8 mouse cellular contexts compared by ENCODE assay signal in the genomic region with DNA sequence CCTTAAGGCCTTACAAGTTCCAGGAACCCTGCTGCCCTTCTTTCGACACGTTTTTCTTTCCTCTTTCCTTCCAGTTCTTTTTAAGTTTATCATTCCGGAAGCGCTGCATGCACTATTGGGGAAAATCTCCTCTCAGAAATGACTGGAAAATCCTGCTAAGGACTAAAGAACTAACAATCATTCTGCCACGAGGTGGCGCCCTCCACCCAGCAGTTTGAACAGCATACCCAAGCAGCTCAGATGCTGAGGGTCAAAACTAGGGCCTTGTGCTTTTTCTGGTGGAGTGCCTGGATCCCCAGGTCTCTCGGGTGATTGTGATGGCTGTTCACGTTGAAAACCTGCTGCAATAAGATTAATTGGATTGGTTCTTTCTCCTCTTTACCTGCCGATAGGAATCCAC. TPM values are rescaled to one million over a fixed set of nuclear protein-coding genes. Genes with fewer than 3 reads are reported as not detected.
DNase-seq lines count a peak whose midpoint lies in the region; ATAC-seq and TF ChIP-seq lines count a peak whose summit lies in the region.

No protein-coding gene starts in this region.

- no peaks in the 10 kb centered on the region for H3K4me1 ChIP-seq in hindbrain, embryonic 11.5 days (replicated peaks; ENCODE audit: control insufficient read depth, insufficient read depth, low read length)
- no peaks in the 10 kb centered on the region for H3K4me1 ChIP-seq in hindbrain, embryonic 13.5 days (replicated peaks)
- H3K4me1 ChIP-seq in liver, adult 2 months (ENCODE audit: control insufficient read depth, insufficient read depth, low read length), result no peaks in the 10 kb centered on the region
- H3K4me1 ChIP-seq in stomach, embryonic 14.5 days (ENCODE audit: control insufficient read depth, insufficient read depth, low read length), result no peaks in the 10 kb centered on the region

- no peaks in the 10 kb centered on the region for H3K79me2 ChIP-seq in liver, adult 2 months (ENCODE audit: control insufficient read depth, insufficient read depth, low read length)

- no peaks in the 10 kb centered on the region for H3K27me3 ChIP-seq in hindbrain, embryonic 11.5 days (ENCODE audit: control insufficient read depth, insufficient read depth, low read length)
- H3K27me3 ChIP-seq in hindbrain, embryonic 13.5 days, result peaks cover 7% of the 10 kb centered on the region; the same call in 1 of the 2 replicates
- no peaks in the 10 kb centered on the region for H3K27me3 ChIP-seq in liver, adult 2 months (ENCODE audit: control insufficient read depth, insufficient read depth, low read length)
- no peaks in the 10 kb centered on the region for H3K27me3 ChIP-seq in stomach, embryonic 14.5 days (ENCODE audit: control insufficient read depth, insufficient read depth, low read length)

- 26% methylated on average over 9 of the region's 9 CpGs for WGBS in hindbrain, embryonic 11.5 days
- 18% methylated on average over 9 of the region's 9 CpGs for WGBS in hindbrain, embryonic 13.5 days
- WGBS in liver, adult 2 months, result 17% methylated on average over 9 of the region's 9 CpGs
- 23% methylated on average over 9 of the region's 9 CpGs for WGBS in stomach, embryonic 14.5 days

- no peak for TF ChIP-seq POLR2A in liver, adult 2 months (IDR thresholded peaks at IDR 0.05; ENCODE audit: extremely low read depth, insufficient read depth, low read length)

- ATAC-seq in hindbrain, embryonic 11.5 days (ENCODE audit: low FRiP score), result peak; percentile 60; the same call in 1 of the 2 replicates
- ATAC-seq in hindbrain, embryonic 13.5 days (ENCODE audit: low FRiP score), result no peak
- ATAC-seq in stomach, embryonic 14.5 days (ENCODE audit: insufficient number of reproducible peaks, insufficient read depth, low FRiP score, low read depth), result peak; percentile 65; the same call in 1 of the 2 replicates

- no peak overlapping the region for H3K9ac ChIP-seq in hindbrain, embryonic 11.5 days (ENCODE audit: low read depth, low read length)
- H3K9ac ChIP-seq in hindbrain, embryonic 13.5 days, result no peak overlapping the region
- H3K9ac ChIP-seq in liver, adult 2 months (ENCODE audit: low read depth, low read length), result no peak overlapping the region
- no peak overlapping the region for H3K9ac ChIP-seq in stomach, embryonic 14.5 days (replicated peaks; ENCODE audit: low read depth, low read length)

- peak; percentile 78 for DNase-seq in hindbrain, embryonic 11.5 days (ENCODE audit: low spot score)
- DNase-seq in embryo, embryonic 11 days, result peak; percentile 79
- DNase-seq in heart, adult 9 months (ENCODE audit: low spot score in 2 of 2), result peak; percentile 8 to 33
- DNase-seq in kidney, postnatal 10 days, result peak; percentile 82
- DNase-seq in liver, adult 2 months (ENCODE audit: extremely low read depth, low read depth, low spot score), result peak; percentile 14
- peak; percentile 70 for DNase-seq in naive thymus-derived CD4-positive, alpha-beta T cell, adult 2 months (ENCODE audit: low read depth)

- no peaks in the 10 kb centered on the region for H3K9me3 ChIP-seq in hindbrain, embryonic 11.5 days (ENCODE audit: control insufficient read depth, low read length)
- no peaks in the 10 kb centered on the region for H3K9me3 ChIP-seq in hindbrain, embryonic 13.5 days
- no peaks in the 10 kb centered on the region for H3K9me3 ChIP-seq in stomach, embryonic 14.5 days (ENCODE audit: control insufficient read depth, low read depth, low read length)

- H3K27ac ChIP-seq in hindbrain, embryonic 11.5 days (ENCODE audit: low read depth, low read length), result no peak overlapping the region
- no peak overlapping the region for H3K27ac ChIP-seq in hindbrain, embryonic 13.5 days
- H3K27ac ChIP-seq in liver, adult 2 months (replicated peaks; ENCODE audit: insufficient read depth, low read depth, low read length), result no peak overlapping the region
- no peak overlapping the region for H3K27ac ChIP-seq in stomach, embryonic 14.5 days (ENCODE audit: low read length)

- TF ChIP-seq CTCF in liver, adult 2 months (IDR thresholded peaks at IDR 0.05; ENCODE audit: low read depth, low read length), result peak; percentile 76

- H3K36me3 ChIP-seq in hindbrain, embryonic 11.5 days (ENCODE audit: control insufficient read depth, insufficient read depth, low read length), result no peaks in the 10 kb centered on the region
- no peaks in the 10 kb centered on the region for H3K36me3 ChIP-seq in hindbrain, embryonic 13.5 days
- no peaks in the 10 kb centered on the region for H3K36me3 ChIP-seq in liver, adult 2 months (ENCODE audit: control insufficient read depth, insufficient read depth, low read length)
- H3K36me3 ChIP-seq in stomach, embryonic 14.5 days (ENCODE audit: control insufficient read depth, insufficient read depth, low read length), result no peaks in the 10 kb centered on the region

- H3K4me3 ChIP-seq in hindbrain, embryonic 11.5 days (ENCODE audit: low read depth, low read length), result no peak overlapping the region
- H3K4me3 ChIP-seq in hindbrain, embryonic 13.5 days, result no peak overlapping the region
- no peak overlapping the region for H3K4me3 ChIP-seq in liver, adult 2 months (ENCODE audit: insufficient read depth, low read depth, low read length)
- 0 out of 2 replicates have a peak overlapping the region, but pooled peaks have one; percentile 9 for H3K4me3 ChIP-seq in stomach, embryonic 14.5 days (ENCODE audit: low read depth, low read length)

- no peak overlapping the region for H3K4me2 ChIP-seq in hindbrain, embryonic 11.5 days (replicated peaks; ENCODE audit: low read depth, low read length)
- no peak overlapping the region for H3K4me2 ChIP-seq in hindbrain, embryonic 13.5 days
- peak overlapping the region; percentile 37 for H3K4me2 ChIP-seq in stomach, embryonic 14.5 days (replicated peaks; ENCODE audit: low read depth, low read length)

RNA-seq across cellular contexts. Expression of a gene that starts 12.8 kb away (rescaled TPM):
- not detected in 2 replicates for polyA plus RNA-seq in hindbrain, embryonic 11.5 days (2014; fragmentation: Nextera tagmentation; extraction: Ambion mirVana)
- polyA plus RNA-seq in hindbrain, embryonic 13.5 days (2015; fragmentation: Nextera tagmentation; extraction: Ambion mirVana), result 0.10 and 0.17 TPM in 2 replicates
- total RNA-seq in liver, adult 2 months (2014; rRNA removed), result 3.1 and 3.6 TPM in 2 replicates
- polyA plus RNA-seq in liver, adult 2 months (2012; rRNA removed), result 0.09 and 0.10 TPM in 2 replicates
- 0.20 and 0.62 TPM in 2 replicates for polyA plus RNA-seq in stomach, embryonic 14.5 days (2014; fragmentation: Nextera tagmentation; extraction: Ambion mirVana)

RNA-seq across cellular contexts. Expression of a gene that starts 53.4 kb away (rescaled TPM):
- 0.50 and 1.1 TPM in 2 replicates for polyA plus RNA-seq in hindbrain, embryonic 11.5 days (2014; fragmentation: Nextera tagmentation; extraction: Ambion mirVana)
- polyA plus RNA-seq in hindbrain, embryonic 13.5 days (2015; fragmentation: Nextera tagmentation; extraction: Ambion mirVana), result 0.19 and 0.35 TPM in 2 replicates
- 1.3 and 1.5 TPM in 2 replicates for total RNA-seq in liver, adult 2 months (2014; rRNA removed)
- polyA plus RNA-seq in liver, adult 2 months (2012; rRNA removed), result 0.05 and 0.42 TPM in 2 replicates
- 0.88 and 0.97 TPM in 2 replicates for polyA plus RNA-seq in stomach, embryonic 14.5 days (2014; fragmentation: Nextera tagmentation; extraction: Ambion mirVana)

Comparison
In these comparisons a context has a peak if more than half of its experiments do, and no peak if none do; other contexts are left out.
1. DNase-seq: peak in every context shown above with its lines; median percentile 82 in kidney, postnatal 10 days; 79 in embryo, embryonic 11 days; 78 in hindbrain, embryonic 11.5 days; 70 in naive thymus-derived CD4-positive, alpha-beta T cell, adult 2 months; 20 in heart, adult 9 months; 14 in liver, adult 2 months.